Mouse (Mus musculus): ENCODE data around the gene Kantr. TPM values are rescaled to one million over a fixed set of nuclear protein-coding genes. Genes with fewer than 3 reads are reported as not detected.
"Not testable (repeated sequence)": the region's sequence is repeated elsewhere in the genome, so short reads cannot be mapped to it uniquely, and the experiment has no call there.

Kantr gene
- polyA plus RNA-seq, 1 experiment from 2014 or later: 29.7 TPM

GRCm38 (mm10) chrX:152336123-152336522 is 8.8 kb upstream of the Kantr start:
- peak overlapping the region; percentile 20; the same call in 1 of the 2 replicates for H3K4me2 ChIP-seq (replicated peaks)
- peaks cover 19% of the 10 kb centered on the region for H3K36me3 ChIP-seq
- peak; percentile 55 for ATAC-seq
- H3K9ac ChIP-seq (replicated peaks); H3K9me3 ChIP-seq; H3K4me3 ChIP-seq (replicated peaks): not testable (repeated sequence)
- peaks cover 63% of the 10 kb centered on the region for H3K27me3 ChIP-seq
- WGBS: 53% methylated on average over 4 of the region's 4 CpGs
- H3K27ac ChIP-seq: peak overlapping the region; percentile 95
- H3K4me1 ChIP-seq (replicated peaks): peaks cover 27% of the 10 kb centered on the region

- H3K36me3 ChIP-seq; ATAC-seq; H3K27ac ChIP-seq; H3K9ac ChIP-seq (replicated peaks); H3K9me3 ChIP-seq; H3K4me2 ChIP-seq (replicated peaks); H3K4me3 ChIP-seq (replicated peaks); H3K4me1 ChIP-seq (replicated peaks): not testable (repeated sequence)
- H3K27me3 ChIP-seq: peaks cover 62% of the 10 kb centered on the region
These were observed 2.1 kb upstream of the Kantr start for GRCm38 (mm10) chrX:152329400-152329799.

- H3K36me3 ChIP-seq: no peaks in the 10 kb centered on the region
These were observed 376 bp upstream of the Kantr start for GRCm38 (mm10) chrX:152327689-152328052.

GRCm38 (mm10) chrX:152323584-152323983 is 3.7 kb downstream of the Kantr start:
- H3K4me2 ChIP-seq (replicated peaks): no peak overlapping the region
- peaks cover 8% of the 10 kb centered on the region for H3K4me1 ChIP-seq (replicated peaks)
- no peak overlapping the region for H3K4me3 ChIP-seq (replicated peaks)
- no peaks in the 10 kb centered on the region for H3K9me3 ChIP-seq
- 96% methylated on average over 1 of the region's 1 CpGs for WGBS
- H3K36me3 ChIP-seq: no peaks in the 10 kb centered on the region
- H3K9ac ChIP-seq (replicated peaks): no peak overlapping the region
- ATAC-seq: no peak
- H3K27me3 ChIP-seq: peaks cover 66% of the 10 kb centered on the region
- no peak overlapping the region for H3K27ac ChIP-seq

More at GRCm38 (mm10) chrX:152327689-152328052, 376 bp upstream of the Kantr start:
- Histone ChIP-seq H3K9ac (replicated peaks) (0 out of 2 replicates have a peak overlapping the region, but pooled peaks have one; percentile 23), H3K4me3 (replicated peaks) (peak overlapping the region; percentile 58), H3K4me1 (replicated peaks) (peaks cover 8% of the 10 kb centered on the region), H3K27me3 (peaks cover 60% of the 10 kb centered on the region), H3K9me3 (no peaks in the 10 kb centered on the region), H3K27ac (peak overlapping the region; percentile 31; the same call in 1 of the 2 replicates), H3K4me2 (replicated peaks) (peak overlapping the region; percentile 61)
- 28% methylated on average over 8 of the region's 8 CpGs for WGBS
- no peak; the same call in 1 of the 2 replicates for ATAC-seq

- 42% methylated on average over 2 of the region's 2 CpGs for WGBS
- H3K27ac ChIP-seq: no peak overlapping the region
- H3K27me3 ChIP-seq: peaks cover 61% of the 10 kb centered on the region
- peaks cover 8% of the 10 kb centered on the region for H3K4me1 ChIP-seq (replicated peaks)
- H3K4me3 ChIP-seq (replicated peaks): no peak overlapping the region
- ATAC-seq: no peak
- H3K4me2 ChIP-seq (replicated peaks): no peak overlapping the region
- no peak overlapping the region for H3K9ac ChIP-seq (replicated peaks)
- no peaks in the 10 kb centered on the region for H3K9me3 ChIP-seq
- no peaks in the 10 kb centered on the region for H3K36me3 ChIP-seq
These were observed 4.5 kb downstream of the Kantr start for GRCm38 (mm10) chrX:152322776-152323175.

GRCm38 (mm10) chrX:152320535-152320934 is 6.8 kb downstream of the Kantr start:
- Histone ChIP-seq H3K36me3 (no peaks in the 10 kb centered on the region), H3K9ac (replicated peaks) (no peak overlapping the region), H3K4me1 (replicated peaks) (no peaks in the 10 kb centered on the region), H3K27ac (no peak overlapping the region), H3K4me3 (replicated peaks) (no peak overlapping the region), H3K4me2 (replicated peaks) (no peak overlapping the region), H3K9me3 (no peaks in the 10 kb centered on the region), H3K27me3 (peaks cover 46% of the 10 kb centered on the region)
- 86% methylated on average over 4 of the region's 4 CpGs for WGBS
- ATAC-seq: no peak

- 0 out of 2 replicates have a peak, but pooled peaks have one; percentile 43 for ATAC-seq
- Histone ChIP-seq H3K36me3 (no peaks in the 10 kb centered on the region), H3K9me3 (no peaks in the 10 kb centered on the region), H3K9ac (replicated peaks) (no peak overlapping the region), H3K4me2 (replicated peaks) (no peak overlapping the region), H3K4me3 (replicated peaks) (no peak overlapping the region), H3K27ac (no peak overlapping the region), H3K4me1 (replicated peaks) (no peaks in the 10 kb centered on the region), H3K27me3 (peaks cover 33% of the 10 kb centered on the region)
- 68% methylated on average over 2 of the region's 2 CpGs for WGBS
These were observed 19.4 kb downstream of the Kantr start for GRCm38 (mm10) chrX:152307942-152308341.

GRCm38 (mm10) chrX:152307371-152307770 is 19.9 kb downstream of the Kantr start:
- Histone ChIP-seq H3K9ac (replicated peaks) (no peak overlapping the region), H3K36me3 (no peaks in the 10 kb centered on the region), H3K27me3 (peaks cover 37% of the 10 kb centered on the region), H3K9me3 (no peaks in the 10 kb centered on the region), H3K4me2 (replicated peaks) (no peak overlapping the region), H3K4me3 (replicated peaks) (no peak overlapping the region), H3K4me1 (replicated peaks) (no peaks in the 10 kb centered on the region), H3K27ac (no peak overlapping the region)
- ATAC-seq: no peak

GRCm38 (mm10) chrX:152306224-152306623 is 21.1 kb downstream of the Kantr start:
- no peak overlapping the region for H3K4me3 ChIP-seq (replicated peaks)
- H3K4me2 ChIP-seq (replicated peaks): no peak overlapping the region
- H3K27me3 ChIP-seq: peaks cover 40% of the 10 kb centered on the region
- no peaks in the 10 kb centered on the region for H3K4me1 ChIP-seq (replicated peaks)
- H3K9ac ChIP-seq (replicated peaks): no peak overlapping the region
- no peaks in the 10 kb centered on the region for H3K9me3 ChIP-seq
- WGBS: 66% methylated on average over 2 of the region's 2 CpGs
- no peak overlapping the region for H3K27ac ChIP-seq
- ATAC-seq: no peak
- H3K36me3 ChIP-seq: no peaks in the 10 kb centered on the region

GRCm38 (mm10) chrX:152287026-152287425 is 40.3 kb downstream of the Kantr start:
- WGBS: 83% methylated on average over 1 of the region's 1 CpGs
- ATAC-seq: not testable (repeated sequence)

GRCm38 (mm10) chrX:152284746-152285145 is 42.5 kb downstream of the Kantr start:
- 84% methylated on average over 3 of the region's 3 CpGs for WGBS
- H3K27ac ChIP-seq: no peak overlapping the region
- H3K9ac ChIP-seq (replicated peaks): no peak overlapping the region
- H3K4me1 ChIP-seq (replicated peaks): no peaks in the 10 kb centered on the region
- no peak overlapping the region for H3K4me2 ChIP-seq (replicated peaks)
- no peaks in the 10 kb centered on the region; the same call in 1 of the 2 replicates for H3K27me3 ChIP-seq
- no peaks in the 10 kb centered on the region for H3K36me3 ChIP-seq
- no peaks in the 10 kb centered on the region for H3K9me3 ChIP-seq
- H3K4me3 ChIP-seq (replicated peaks): no peak overlapping the region
- no peak for ATAC-seq

More at GRCm38 (mm10) chrX:152287026-152287425, 40.3 kb downstream of the Kantr start:
- not testable (repeated sequence) for H3K4me2 ChIP-seq (replicated peaks); H3K27ac ChIP-seq; H3K9me3 ChIP-seq; H3K36me3 ChIP-seq; H3K9ac ChIP-seq (replicated peaks); H3K27me3 ChIP-seq; H3K4me1 ChIP-seq (replicated peaks); H3K4me3 ChIP-seq (replicated peaks)

- no peak overlapping the region for H3K27ac ChIP-seq
- no peaks in the 10 kb centered on the region for H3K9me3 ChIP-seq
- ATAC-seq: no peak
- no peak overlapping the region for H3K9ac ChIP-seq (replicated peaks)
- WGBS: 90% methylated on average over 6 of the region's 6 CpGs
- no peak overlapping the region for H3K4me2 ChIP-seq (replicated peaks)
- no peak overlapping the region for H3K4me3 ChIP-seq (replicated peaks)
- H3K36me3 ChIP-seq: peaks cover 17% of the 10 kb centered on the region
- no peaks in the 10 kb centered on the region for H3K27me3 ChIP-seq
- no peaks in the 10 kb centered on the region for H3K4me1 ChIP-seq (replicated peaks)
These were observed 47.9 kb downstream of the Kantr start for GRCm38 (mm10) chrX:152279384-152279783.

GRCm38 (mm10) chrX:152271189-152271588 is 56.1 kb downstream of the Kantr start:
- WGBS: 98% methylated on average over 11 of the region's 11 CpGs
- no peak overlapping the region for H3K9ac ChIP-seq (replicated peaks)
- H3K27me3 ChIP-seq: no peaks in the 10 kb centered on the region
- H3K4me3 ChIP-seq (replicated peaks): no peak overlapping the region
- no peak for ATAC-seq
- no peak overlapping the region for H3K4me2 ChIP-seq (replicated peaks)
- H3K4me1 ChIP-seq (replicated peaks): no peaks in the 10 kb centered on the region
- H3K9me3 ChIP-seq: no peaks in the 10 kb centered on the region
- H3K36me3 ChIP-seq: peaks cover 95% of the 10 kb centered on the region
- no peak overlapping the region for H3K27ac ChIP-seq

All from midbrain, embryonic 13.5 days (tissue).